Mouse (Mus musculus) liver, adult 2 months (tissue): ENCODE measurements around the gene Bcl6. TPM values are rescaled to one million over a fixed set of nuclear protein-coding genes. Genes with fewer than 3 reads are reported as not detected.
A peak's percentile ranks its signal among the peaks of the same experiment; 100 is the strongest.

ENCODE experiments used
- DNase-seq: peaks from one replicate; pipeline ENCODE4 v3.0.0-alpha.2; 2011; ENCODE audit warnings: low read depth, low spot score; ENCODE audit errors: extremely low read depth
- H3K27ac ChIP-seq: fragments of 200-500 bp; replicated peaks from 2 replicates; pipeline ENCODE4 v1.5.1; 2012; ENCODE audit warnings: low read depth, mild to moderate bottlenecking, control low read depth, inconsistent platforms, low read length; ENCODE audit not compliant: insufficient read depth
- H3K27me3 ChIP-seq: fragments of 200-500 bp; 2 replicates; pipeline ENCODE4 v1.6.1; 2012; ENCODE audit warnings: mild to moderate bottlenecking, moderate library complexity, low read length, inconsistent platforms; ENCODE audit not compliant: control insufficient read depth, insufficient read depth
- H3K36me3 ChIP-seq: fragments of 200-500 bp; 2 replicates; pipeline ENCODE4 v1.6.1; 2012; ENCODE audit warnings: low read length, inconsistent platforms; ENCODE audit not compliant: control insufficient read depth, insufficient read depth
- H3K4me1 ChIP-seq: fragments of 200-500 bp; 2 replicates; pipeline ENCODE4 v1.6.1; 2011; ENCODE audit warnings: low read length; ENCODE audit not compliant: control insufficient read depth, insufficient read depth
- H3K4me3 ChIP-seq: fragments of 200-500 bp; 2 replicates; pipeline ENCODE4 v1.5.1; 2011; ENCODE audit warnings: low read depth, mild to moderate bottlenecking, control low read depth, low read length, moderate library complexity; ENCODE audit not compliant: insufficient read depth
- H3K79me2 ChIP-seq: fragments of 200-500 bp; 2 replicates; pipeline ENCODE4 v1.6.1; 2012; ENCODE audit warnings: inconsistent platforms, mild to moderate bottlenecking, low read length, moderate library complexity; ENCODE audit not compliant: control insufficient read depth, insufficient read depth
- H3K9ac ChIP-seq: fragments of 200-500 bp; 2 replicates; pipeline ENCODE4 v1.6.1; 2012; ENCODE audit warnings: low read depth, mild to moderate bottlenecking, control low read depth, inconsistent platforms, low read length
- CTCF ChIP-seq: fragments of 200-500 bp; IDR thresholded peaks from 2 replicates; pipeline ENCODE4 v1.5.1; 2011; ENCODE audit warnings: low read depth, low read length, control low read depth
- POLR2A ChIP-seq: fragments of 200-500 bp; IDR thresholded peaks from 2 replicates; pipeline ENCODE4 v1.6.1; 2011; ENCODE audit warnings: low read length, control low read depth; ENCODE audit not compliant: insufficient read depth; ENCODE audit errors: extremely low read depth
- WGBS: fragments of 180-500 bp; shearing (Covaris S2); methylation state at CpG from one replicate; pipeline ENCODE4 v1.1.7; 2018; 5-methylcytosine and 5-hydroxymethylcytosine counted together
- polyA plus RNA-seq: library from polyadenylated mRNA; depleted of rRNA; stranded (reverse); fragments of >200 nt; gene quantifications from 2 replicates; pipeline ENCODE4 v1.2.3, GENCODE M21; 2012; rRNA removed
- total RNA-seq: library from RNA; depleted of rRNA; stranded (reverse); fragments of >200 nt; gene quantifications from 2 replicates; pipeline ENCODE4 v1.2.3, GENCODE M21; 2014; rRNA removed

Gene Bcl6
- total RNA-seq, result 20.6 and 21.2 TPM in 2 replicates
- polyA plus RNA-seq, result 4.5 and 5.9 TPM in 2 replicates

DNA sequence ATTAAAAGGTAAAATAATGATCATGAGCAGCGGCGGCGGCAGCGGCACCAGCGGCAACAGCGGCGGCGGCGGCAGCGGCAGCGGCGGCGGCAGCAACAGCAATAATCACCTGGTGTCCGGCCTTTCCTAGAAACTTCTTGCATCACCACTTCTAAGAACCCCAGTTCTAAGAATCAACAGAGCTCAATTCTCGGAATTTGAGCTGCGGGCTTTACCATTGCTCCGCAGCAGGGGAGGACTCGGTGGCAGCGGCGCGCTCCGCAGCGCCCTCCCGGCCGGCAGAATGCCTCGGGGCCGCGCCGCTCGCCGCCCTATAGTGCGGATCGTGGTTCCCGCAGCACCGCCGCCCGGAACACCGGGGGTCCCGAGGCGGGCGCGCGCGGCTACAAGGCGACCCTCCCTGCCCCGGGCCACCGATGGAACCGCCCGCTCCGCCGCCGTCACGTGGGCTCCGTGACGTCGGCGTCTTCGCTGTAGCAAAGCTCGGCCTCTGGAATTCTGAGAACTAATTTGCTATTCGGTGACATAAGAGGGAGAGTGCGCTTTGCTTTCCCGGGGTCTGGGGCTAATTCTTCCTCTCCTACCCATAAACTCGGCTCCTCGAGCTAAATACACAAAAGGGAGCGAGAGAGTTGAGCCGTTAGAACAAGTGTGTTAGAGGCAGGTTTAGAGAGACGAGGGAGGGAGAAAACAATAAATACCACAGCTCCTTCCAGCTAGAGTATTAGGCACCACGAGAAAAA lies at the start of gene Bcl6, which contains the start of gene Gm37419:
Gene Bcl6, minus strand, starts transcription at position 387 of the 743 bp plus-strand sequence.
Gene Gm37419, plus strand, starts transcription at position 17 of the 743 bp plus-strand sequence.
- WGBS, result under 1% methylated on average over 68 of the region's 68 CpGs
- DNase-seq, result peak; percentile 92
- Histone ChIP-seq H3K36me3 (no peaks in the 10 kb centered on the region), H3K4me3 (peak within 1 kb of the TSS; percentile 85), H3K27me3 (no peaks in the 10 kb centered on the region), H3K4me1 (peaks cover 5% of the 10 kb centered on the region; the same call in 1 of the 2 replicates), H3K9ac (peak within 1 kb of the TSS; percentile 99), H3K27ac (peak within 1 kb of the TSS; percentile 100), H3K79me2 (peaks cover 9% of the 10 kb centered on the region; the same call in 1 of the 2 replicates)
- no peak for TF ChIP-seq CTCF
- TF ChIP-seq POLR2A, result peak; percentile 62; the same call in 1 of the 2 replicates

DNA sequence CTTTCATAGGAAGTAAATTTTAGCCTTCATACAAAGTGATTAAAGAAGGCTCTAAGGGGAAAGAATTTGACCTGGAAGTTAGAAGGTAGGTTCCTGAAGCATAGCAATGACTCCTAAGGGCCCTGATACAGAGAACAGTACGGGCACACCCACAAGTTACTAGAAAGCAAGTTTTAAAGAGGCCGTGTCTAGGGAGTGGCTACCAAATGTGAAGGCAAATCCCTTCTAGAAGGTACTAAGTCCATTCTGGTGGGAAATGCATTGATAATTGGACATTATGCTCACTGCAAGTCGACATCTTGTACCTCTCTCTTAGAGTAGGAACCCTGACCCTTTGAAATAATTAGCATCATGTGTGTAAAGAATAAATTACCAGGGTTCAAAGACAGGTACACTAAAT lies 47.7 kb upstream of the Bcl6 start:
- Histone ChIP-seq H3K27me3 (no peaks in the 10 kb centered on the region), H3K9ac (no peak overlapping the region), H3K4me1 (peaks cover 13% of the 10 kb centered on the region), H3K27ac (no peak overlapping the region), H3K4me3 (no peak overlapping the region), H3K79me2 (no peaks in the 10 kb centered on the region), H3K36me3 (no peaks in the 10 kb centered on the region)
- 92% methylated on average over 3 of the region's 3 CpGs for WGBS
- no peak for DNase-seq
- no peak for TF ChIP-seq CTCF
- no peak for TF ChIP-seq POLR2A

DNA sequence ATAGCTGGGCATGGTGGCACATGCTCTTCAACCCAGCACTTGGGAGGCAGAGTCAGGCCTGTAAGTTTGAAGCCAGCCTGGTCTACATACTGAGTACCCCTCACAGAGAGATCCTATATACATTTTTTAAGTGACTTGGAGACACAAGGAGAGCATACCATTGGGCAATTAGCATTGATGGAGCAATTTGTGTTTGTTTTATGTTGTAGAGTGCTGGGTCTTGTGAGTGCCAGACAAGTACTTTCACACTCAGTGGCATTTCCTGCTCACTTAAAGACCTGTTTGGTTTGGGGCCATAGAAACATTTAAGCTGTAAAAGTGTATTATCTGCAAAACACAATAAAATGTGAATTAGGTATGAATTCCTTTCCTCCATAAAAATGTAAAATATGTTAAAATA lies 47.1 kb upstream of the Bcl6 start:
- TF ChIP-seq POLR2A, result no peak
- no peak for TF ChIP-seq CTCF
- no peak overlapping the region for H3K27ac ChIP-seq
- no peak overlapping the region for H3K9ac ChIP-seq
- H3K27me3 ChIP-seq, result no peaks in the 10 kb centered on the region
- no peaks in the 10 kb centered on the region for H3K79me2 ChIP-seq
- no peak overlapping the region for H3K4me3 ChIP-seq
- H3K36me3 ChIP-seq, result no peaks in the 10 kb centered on the region
- no peak for DNase-seq
- peaks cover 13% of the 10 kb centered on the region for H3K4me1 ChIP-seq

DNA sequence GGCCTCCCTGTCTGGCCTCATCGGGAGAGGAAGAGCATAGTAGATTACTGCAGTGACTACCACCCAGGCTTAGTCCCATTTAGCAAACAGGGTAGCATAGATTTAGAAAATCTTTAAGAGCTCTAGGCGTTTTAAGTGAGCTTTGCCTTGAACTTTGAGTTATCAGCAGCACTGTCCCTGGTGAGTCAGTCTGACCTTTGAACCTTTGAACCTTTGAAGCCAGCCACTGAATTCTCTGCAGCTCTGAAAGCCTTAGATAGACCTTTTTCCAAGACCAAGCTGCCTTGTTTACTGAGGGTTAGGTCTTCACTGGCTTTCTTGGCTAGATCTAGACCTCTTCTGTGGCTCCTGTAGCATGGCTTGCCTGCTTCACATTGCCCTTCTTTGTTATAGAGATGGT lies 45.8 kb upstream of the Bcl6 start:
- 14% methylated on average over 2 of the region's 2 CpGs for whole genome bisulfite sequencing
- no peaks in the 10 kb centered on the region for H3K79me2 ChIP-seq
- H3K4me1 ChIP-seq, result peaks cover 11% of the 10 kb centered on the region
- H3K4me3 ChIP-seq, result no peak overlapping the region
- 0 out of 2 replicates have a peak overlapping the region, but pooled peaks have one; percentile 8 for H3K9ac ChIP-seq
- peak; percentile 87 for DNase-seq
- H3K36me3 ChIP-seq, result no peaks in the 10 kb centered on the region
- no peak for TF ChIP-seq POLR2A
- TF ChIP-seq CTCF, result no peak
- no peaks in the 10 kb centered on the region for H3K27me3 ChIP-seq
- H3K27ac ChIP-seq, result peak overlapping the region; percentile 88

DNA sequence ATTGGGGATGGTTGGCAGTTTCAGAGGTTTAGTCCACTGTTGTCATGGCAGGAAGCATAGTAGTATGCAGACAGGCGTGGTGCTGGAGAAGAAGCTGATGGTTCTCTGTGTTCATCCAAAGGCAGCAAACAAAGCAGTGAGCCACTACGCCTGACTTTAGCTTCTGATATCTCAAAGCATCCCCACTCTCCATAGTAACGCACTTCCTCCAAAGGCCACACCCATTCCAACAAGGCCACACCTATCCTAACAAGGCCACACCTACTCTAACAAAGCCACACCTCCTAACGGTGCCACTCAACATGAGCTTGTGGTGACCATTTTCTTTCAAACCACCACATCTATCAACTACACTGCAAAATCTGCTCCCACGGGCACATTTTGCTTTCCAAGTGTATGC lies 44.6 kb upstream of the Bcl6 start:
- no peak overlapping the region for H3K27ac ChIP-seq
- peaks cover 9% of the 10 kb centered on the region for H3K4me1 ChIP-seq
- WGBS, result 97% methylated on average over 5 of the region's 5 CpGs
- no peaks in the 10 kb centered on the region for H3K36me3 ChIP-seq
- no peak overlapping the region for H3K4me3 ChIP-seq
- H3K9ac ChIP-seq, result no peak overlapping the region
- no peaks in the 10 kb centered on the region for H3K27me3 ChIP-seq
- no peaks in the 10 kb centered on the region for H3K79me2 ChIP-seq
- TF ChIP-seq POLR2A (no peak), CTCF (no peak)
- no peak for DNase-seq
